Mouse (Mus musculus): Measurements from ENCODE around the gene Hivep3. TPM values are rescaled to one million over a fixed set of nuclear protein-coding genes. Genes with fewer than 3 reads are reported as not detected.
A peak's percentile ranks its signal among the peaks of the same experiment; 100 is the strongest.

Gene Hivep3
- total RNA-seq, 1 experiment from 2014 or later = 6.3 TPM

DNA sequence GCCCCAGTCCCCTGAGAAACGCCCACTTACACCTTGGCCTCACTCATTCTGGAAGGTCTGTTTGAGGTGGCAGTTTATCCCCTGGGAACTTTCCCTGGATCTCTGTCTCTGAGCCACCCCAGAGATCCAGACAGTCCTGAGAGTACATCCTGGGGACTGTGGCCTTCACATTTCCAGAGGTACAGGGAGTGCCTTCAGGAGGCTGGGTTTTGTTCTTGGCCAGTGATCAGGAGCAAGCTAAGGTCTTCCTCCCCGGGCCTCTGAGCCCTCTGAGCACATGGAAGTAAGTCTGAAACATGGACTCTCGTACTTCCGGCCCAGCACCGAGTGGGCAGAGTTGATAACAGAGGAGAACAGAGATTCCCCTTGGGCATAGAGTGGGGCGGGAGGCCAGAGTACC lies 391.1 kb downstream of the Hivep3 start:
- no peak for ATAC-seq (replicated peaks; ENCODE audit: low read depth, poor library complexity, severe bottlenecking)

DNA sequence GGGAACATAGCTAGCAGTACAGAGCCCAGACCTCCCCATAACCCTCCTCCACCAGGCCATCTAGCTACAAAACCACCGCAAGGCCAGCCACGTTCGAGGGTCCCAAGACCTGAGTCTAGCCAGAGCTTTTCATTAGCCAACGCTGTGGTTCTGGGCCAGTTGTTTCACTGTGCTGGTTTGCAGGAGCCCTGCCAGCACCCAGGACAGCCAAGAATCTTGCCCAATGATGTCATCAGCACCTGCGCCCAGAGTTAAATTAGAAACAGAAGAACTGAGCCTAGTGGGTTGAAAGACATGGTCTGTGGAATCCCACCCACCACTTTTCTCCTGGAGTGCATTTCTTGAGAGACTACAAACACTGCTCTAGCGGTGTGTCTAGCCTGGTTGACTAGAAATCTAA lies 392.5 kb downstream of the Hivep3 start:
- no peak for ATAC-seq (replicated peaks; ENCODE audit: low read depth, poor library complexity, severe bottlenecking)

DNA sequence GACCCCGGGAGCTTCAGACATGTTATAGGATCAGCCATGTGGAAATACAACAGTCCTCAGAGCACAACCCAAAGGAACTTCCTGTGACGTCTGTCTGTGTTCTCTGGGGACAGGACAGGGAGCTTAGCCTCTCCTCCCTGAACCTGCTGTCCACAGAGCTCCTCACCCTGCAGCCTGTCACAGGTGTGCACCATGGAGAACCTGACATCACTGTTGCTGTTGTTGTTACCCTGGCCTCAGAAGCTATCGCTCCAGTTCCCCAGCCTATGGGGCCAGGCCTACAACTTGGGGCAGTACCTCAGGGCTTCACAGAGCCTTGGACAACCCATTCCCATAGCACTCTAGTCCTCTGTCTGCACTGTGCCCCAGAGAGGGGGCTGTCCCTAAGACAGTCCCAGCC lies 393.7 kb downstream of the Hivep3 start:
- ATAC-seq (replicated peaks; ENCODE audit: low read depth, poor library complexity, severe bottlenecking) = no peak

DNA sequence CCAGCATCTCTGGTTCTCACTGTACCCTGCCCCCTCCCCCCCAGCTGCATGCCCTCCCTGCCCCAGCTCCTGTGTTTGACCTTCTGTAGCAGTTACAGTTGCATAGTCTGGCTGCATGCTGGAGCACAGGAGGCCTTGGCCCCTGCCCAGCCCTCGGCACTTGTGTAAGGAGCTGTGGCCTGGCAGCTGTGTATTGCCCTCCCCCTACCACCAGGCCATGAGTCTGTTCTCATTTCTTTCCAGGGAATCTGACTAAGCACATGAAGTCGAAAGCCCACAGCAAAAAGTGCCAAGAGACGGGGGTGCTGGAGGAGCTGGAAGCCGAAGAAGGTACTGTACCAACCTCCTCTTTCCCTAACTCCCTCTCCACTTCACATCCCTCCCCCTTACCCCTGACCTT lies 394.4 kb downstream of the Hivep3 start:
- no peak for ATAC-seq (replicated peaks; ENCODE audit: low read depth, poor library complexity, severe bottlenecking)

DNA sequence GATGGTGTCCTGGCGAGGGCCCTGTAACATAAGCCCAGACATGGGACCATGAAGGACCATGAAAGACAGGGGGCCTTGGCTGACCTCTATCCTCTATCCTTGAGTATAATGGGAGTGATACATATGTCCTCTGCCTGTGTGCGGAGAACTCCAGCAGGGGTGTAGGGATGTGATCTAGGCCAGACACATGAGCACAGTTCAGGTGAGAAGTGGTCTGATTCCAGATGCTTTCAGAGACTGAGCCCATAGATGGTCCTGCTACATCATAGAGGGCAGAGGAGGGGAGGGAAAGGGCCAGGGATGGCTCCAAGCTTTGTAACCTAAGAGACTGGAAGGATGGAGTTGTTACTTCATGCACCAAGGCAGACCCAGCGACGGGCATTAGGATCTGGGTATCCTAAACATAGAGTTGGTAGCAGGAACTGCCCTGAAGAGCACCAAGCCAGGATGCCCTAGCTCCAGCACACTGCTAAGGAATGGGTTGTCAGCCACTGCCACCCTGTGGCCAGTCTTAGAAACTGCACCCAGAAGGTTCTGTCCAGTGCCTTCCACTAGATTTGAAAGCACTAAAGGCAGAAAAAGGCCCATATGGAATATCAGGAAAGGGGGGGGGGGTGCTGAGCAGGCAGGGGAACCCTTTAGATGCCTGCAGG lies 395.8 kb downstream of the Hivep3 start:
- ATAC-seq (replicated peaks; ENCODE audit: low read depth, poor library complexity, severe bottlenecking) = peak; percentile 90

DNA sequence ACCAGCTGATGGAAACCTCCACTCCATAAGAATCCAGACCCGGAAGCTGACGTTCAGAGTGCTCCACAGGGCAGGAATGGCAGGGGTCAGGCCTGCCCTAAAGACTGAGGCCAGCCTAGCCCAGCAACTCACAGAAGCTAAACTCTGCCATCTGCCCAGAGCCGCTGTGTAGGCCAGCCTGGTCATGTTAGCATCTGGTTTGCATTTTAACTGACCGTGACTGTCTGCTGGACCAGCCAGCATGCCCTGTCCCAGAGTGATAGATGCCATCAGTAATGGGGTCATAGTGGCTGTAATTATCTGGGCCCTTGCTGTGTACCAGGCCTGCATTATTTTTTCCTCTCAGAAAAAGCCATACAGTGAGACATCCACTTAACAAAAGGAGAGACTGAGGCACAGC lies 397.3 kb downstream of the Hivep3 start:
- ATAC-seq (replicated peaks; ENCODE audit: low read depth, poor library complexity, severe bottlenecking) = no peak

DNA sequence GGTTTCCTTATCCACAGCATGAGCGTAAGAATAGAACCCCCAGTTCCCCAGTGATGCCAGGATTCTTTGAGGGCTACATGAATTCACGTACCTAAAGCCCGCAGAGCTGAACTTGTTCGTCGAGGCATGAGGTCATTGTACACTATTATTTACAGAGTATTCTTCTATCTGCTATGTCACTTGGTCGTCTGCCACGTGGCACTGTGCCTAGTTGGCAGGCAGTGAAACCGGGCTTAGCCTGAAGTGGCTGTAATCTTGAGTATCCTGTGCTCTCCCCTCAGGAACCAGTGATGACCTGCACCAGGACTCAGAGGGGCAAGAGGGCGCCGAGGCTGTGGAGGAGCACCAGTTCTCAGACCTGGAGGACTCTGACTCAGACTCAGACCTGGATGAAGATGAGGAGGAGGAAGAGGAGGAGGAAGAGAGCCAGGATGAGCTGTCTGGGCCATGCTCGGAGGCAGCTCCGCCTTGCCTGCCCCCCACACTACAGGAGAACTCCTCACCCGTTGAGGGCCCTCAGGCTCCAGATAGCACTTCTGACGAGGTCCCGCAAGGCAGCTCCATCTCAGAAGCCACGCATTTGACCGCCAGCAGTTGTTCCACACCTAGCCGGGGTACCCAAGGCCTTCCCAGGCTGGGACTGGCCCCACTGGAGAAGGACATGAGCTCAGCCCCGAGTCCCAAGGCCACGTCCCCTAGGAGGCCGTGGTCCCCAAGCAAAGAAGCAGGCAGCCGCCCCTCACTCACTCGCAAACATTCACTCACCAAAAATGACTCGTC lies 398.0 kb downstream of the Hivep3 start:
- ATAC-seq (replicated peaks; ENCODE audit: low read depth, poor library complexity, severe bottlenecking) = no peak

DNA sequence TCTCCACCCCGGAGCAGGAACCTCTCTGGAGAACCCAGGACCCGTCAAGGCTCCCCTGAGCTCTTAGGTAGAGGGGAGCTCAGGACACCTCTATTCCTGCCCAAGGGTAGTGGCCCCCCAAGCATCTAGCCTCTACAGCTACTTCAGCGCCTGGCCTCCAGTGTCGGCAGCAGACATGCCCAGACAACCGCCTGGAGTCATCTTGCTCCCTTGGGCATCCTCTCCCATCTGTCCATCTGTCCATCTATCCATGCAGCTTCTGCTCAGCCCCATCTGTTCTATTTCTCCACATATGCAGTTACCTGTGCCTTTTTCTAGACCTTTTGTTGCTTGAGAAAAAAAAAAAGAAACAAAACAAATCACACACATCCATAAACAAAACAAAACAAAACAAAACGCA lies 400.6 kb downstream of the Hivep3 start:
- ATAC-seq (replicated peaks; ENCODE audit: low read depth, poor library complexity, severe bottlenecking) = no peak

DNA sequence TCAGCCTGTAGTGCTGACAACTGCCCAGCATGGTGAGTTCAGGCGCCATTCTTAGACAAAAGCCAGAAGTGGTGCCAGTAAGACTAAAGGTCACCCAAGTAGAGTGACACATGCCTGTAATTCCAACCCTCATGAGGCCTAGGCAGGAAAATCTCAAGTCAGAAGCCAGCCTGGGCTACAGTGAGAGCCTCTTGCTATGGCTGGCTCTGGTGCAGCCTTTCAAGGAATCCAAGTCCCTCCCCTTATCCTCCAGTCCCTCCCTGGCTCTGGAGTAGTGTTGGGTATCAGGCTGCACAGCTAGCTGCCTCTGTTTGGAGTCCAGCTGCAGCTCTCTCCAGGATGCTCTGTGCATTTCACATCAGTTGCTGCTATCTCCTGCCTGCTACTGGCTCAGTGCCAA lies 408.2 kb downstream of the Hivep3 start:
- ATAC-seq (replicated peaks; ENCODE audit: low read depth, poor library complexity, severe bottlenecking) = no peak

DNA sequence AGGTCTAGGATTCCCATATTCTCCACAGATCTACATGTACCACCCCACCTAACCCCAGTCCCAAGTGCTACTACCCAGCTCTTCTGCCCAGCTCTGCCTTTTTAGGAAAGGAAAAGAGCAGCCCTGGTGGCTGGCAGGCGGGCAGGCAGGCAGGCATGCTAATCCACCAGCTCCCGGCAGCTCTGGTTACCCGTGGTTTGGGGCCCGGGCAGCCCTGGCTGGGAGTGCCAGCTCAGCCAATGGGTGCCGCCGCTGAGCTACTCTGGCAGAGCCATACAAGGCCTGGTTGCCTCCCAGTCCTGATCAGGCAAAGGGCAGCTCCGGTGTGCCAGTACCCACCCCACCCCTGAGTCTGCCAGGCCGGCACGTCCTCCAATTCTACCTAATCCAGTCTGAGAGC lies 409.3 kb downstream of the Hivep3 start:
- ATAC-seq (replicated peaks; ENCODE audit: low read depth, poor library complexity, severe bottlenecking) = no peak

DNA sequence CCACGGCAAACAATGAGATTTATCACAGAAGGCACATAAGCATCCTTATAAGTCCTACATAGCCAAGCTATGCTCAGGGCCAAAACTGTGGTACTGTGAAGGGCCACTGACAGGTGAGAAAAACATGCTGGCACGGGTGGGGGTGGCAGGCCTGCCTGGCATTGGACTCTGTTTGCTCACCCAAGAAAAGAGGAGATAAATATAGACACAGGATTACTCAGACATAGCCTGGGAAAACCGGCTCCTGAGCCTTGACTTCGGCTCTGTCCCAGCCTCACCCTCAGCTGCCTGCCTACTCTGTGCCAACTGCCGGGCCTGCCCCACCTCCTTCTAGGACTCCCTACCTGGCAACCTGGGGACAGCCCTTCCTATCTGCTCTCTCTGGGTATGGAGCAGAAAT lies 410.8 kb downstream of the Hivep3 start:
- no peak for ATAC-seq (replicated peaks; ENCODE audit: low read depth, poor library complexity, severe bottlenecking)

DNA sequence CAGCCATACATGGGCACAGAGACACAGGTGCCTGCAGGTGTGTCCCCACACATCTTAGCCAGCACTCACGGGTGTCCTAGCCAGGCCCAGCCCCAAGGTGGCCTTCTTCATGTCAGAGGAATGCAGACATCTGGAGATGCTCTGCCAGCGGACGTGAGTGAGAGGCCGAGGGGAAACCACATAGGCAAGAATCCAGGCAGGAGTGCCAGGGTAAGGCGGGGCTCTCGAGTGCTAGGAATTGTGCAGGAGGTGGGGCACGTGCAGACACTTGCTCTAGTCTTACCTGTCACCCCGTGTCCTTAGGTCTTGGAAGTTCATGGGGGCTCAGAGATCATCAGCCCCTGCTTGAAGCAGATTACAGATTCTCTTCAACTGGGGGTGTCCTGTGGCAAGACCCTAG lies 412.3 kb downstream of the Hivep3 start:
- no peak for ATAC-seq (replicated peaks; ENCODE audit: low read depth, poor library complexity, severe bottlenecking)

DNA sequence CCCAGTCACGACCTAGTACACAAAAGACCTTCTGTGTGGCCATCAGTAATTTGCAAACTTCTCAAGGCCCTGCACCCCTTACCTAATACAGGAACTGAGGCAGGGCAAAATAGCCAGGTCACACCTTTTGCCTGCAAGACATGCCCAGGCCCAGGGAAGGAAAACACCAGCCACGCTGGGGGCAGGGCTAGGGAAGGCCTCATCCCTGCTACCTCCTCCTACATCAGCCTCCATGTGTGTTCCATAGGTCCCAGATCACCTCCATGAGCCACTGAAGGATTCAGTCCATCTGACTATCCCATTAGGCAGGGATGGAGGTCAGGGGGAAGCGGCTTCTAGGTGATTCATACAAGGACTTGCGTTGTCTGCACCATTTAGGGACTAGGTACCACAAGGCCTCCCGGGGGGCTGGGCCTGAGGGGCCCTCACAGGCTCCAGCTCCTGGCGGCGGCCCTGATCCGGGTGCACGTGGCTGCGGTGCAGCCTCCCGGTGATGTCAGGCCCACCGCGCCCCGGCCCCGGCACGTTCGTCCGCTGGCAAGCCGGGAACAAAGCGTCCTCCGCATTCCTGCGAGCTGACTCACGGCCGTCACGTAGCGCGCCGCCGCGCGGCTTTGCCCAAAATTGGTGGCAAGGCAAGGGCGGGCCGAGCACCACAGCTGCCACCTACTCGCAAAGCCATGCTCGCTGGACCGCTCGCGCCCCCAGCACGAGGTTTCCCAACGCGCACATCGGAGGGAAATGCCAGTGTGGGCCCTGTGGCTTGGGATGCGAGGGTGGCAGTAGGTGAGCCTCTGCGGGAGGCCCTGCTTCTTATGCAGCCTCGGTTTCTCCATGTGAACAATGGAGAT lies 414.9 kb downstream of the Hivep3 start:
- peak; percentile 71 for ATAC-seq (replicated peaks; ENCODE audit: low read depth, poor library complexity, severe bottlenecking)

DNA sequence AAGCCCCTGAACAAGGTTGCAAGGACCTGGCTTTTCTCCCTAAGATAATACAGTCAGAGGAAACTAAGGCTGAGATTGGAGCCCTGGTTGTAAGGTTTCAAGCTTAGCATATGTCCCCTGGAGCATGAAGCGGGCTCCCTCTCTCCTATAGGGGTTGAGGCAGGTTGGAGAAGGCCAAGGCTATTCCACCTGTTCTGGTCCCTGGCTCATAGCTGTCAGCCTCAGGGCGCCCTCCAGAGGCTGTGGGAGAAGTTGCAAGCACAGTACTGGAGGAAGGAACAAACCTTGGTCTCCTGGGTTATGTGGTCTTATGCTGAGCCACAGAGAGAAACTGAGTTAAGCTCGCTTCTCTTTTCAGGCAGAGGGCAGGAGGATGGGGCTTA lies 415.5 kb downstream of the Hivep3 start:
- ATAC-seq (replicated peaks; ENCODE audit: low read depth, poor library complexity, severe bottlenecking) = peak; percentile 27; the same call in 1 of the 2 replicates

DNA sequence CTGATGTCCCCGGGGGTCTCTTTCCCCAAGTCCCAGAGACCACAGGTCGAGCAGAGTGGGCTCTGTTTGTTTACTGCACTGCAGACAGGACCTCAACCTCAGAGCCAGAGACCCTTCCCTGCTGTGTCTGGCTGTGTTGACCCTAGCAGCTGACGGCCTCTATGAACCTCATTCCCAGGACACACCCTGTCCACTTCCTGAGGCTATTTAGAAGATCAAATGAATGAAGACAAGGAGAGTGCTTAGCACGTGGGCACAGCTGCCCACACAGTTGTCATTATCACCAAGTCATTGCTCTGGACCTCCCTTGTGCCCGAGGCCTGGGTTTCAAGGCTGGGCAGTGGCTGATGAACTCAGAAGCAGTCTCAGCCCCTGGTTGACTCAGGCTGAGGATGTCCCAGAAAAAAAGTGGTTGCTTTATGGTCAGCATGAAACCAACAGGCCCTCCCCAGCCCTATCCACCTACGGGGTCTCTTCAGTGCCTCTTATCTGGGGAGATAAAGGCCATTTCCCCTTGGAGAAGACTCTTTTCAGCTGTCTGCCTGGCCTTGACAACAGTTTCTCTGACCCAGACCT lies 416.8 kb downstream of the Hivep3 start:
- ATAC-seq (replicated peaks; ENCODE audit: low read depth, poor library complexity, severe bottlenecking) = no peak

DNA sequence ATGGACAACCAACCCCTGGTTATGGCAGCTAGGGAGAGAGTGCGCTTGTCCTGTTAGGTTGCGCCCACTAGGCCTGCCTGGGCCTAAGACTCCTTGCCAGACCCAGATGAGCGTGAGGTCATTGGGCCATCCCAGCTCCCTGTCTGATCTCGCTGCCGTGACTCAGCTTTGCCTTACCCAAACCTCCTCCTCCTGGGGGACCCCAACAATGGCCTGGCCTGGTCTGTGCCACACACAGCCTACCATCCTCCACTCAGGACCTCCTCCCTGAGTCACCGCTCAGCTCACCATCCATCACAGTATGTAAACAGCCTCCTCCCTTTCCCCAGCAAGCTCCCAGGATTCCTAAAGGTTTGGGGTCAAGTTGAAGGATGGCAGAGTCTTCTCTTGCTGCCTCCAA lies 418.3 kb downstream of the Hivep3 start:
- no peak for ATAC-seq (replicated peaks; ENCODE audit: low read depth, poor library complexity, severe bottlenecking)

DNA sequence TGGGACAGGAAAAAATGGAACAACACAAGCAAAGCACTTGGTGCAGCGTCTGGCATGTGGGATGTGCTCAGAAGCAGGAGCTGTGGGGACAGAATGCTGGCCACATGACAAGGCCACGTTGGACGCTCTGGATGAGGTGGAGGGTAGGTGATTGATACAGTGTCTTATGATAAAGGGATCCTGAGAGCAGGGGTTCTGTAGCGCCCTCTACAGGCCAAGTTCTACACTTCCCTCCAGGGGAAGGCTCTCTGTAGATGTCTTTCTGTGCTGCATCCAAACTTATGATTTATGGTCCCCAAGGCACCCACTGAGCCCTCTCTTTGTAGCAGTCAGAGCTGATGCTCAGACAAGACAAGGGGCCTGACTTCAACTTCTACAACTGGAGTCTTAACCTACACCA lies 419.1 kb downstream of the Hivep3 start:
- ATAC-seq (replicated peaks; ENCODE audit: low read depth, poor library complexity, severe bottlenecking) = no peak

DNA sequence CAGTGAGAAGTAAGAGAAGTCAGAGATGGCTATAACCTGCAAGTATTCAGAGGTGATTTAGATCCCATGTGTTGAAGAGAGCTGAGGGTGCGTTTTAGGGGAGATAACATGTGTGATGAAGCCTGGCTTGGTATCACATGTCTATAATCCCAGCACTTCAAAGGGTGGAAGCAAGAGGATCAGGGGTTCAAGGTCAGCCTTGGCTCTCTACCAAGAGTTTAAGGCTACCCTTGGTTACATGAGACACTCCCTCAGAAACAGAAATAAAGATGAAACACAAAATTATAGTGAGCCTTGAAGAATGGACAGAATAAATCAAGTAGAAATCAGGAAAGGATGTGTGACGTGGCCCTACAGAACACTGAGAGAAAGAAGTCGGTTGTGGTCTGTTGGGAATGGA lies 420.2 kb downstream of the Hivep3 start:
- ATAC-seq (replicated peaks; ENCODE audit: low read depth, poor library complexity, severe bottlenecking) = no peak

DNA sequence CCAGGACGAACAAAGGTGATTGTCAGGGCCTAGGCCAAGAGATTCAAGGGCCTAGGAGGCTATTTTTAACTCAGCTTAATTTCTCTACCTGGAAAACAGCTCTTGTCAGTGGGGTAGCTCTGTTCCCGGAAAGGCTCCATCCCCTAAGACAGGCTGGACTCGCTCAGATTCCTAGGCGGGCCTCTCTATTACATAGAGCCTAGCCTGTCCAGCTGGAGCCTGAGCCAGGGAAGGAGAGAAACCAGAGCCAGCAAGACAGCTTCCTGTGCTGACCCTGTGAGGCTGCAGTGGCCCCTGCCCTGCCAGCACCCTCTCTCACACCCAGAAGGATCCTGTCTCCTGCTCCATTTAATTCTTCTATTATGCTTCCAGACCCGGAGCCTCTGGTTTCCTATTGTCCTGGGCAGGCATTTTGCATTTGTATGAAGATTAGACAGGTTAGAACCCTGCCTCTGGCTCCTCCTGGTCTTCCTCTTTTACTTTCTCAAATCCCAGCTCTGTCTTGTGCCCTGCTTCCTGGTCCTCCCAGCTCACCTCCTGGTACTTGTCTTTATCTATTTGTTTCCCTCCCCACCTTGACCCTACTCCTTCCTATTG lies 425.2 kb downstream of the Hivep3 start:
- ATAC-seq (replicated peaks; ENCODE audit: low read depth, poor library complexity, severe bottlenecking) = no peak

Measured in common myeloid progenitor, adult 5-6 weeks (primary cell).